Mouse (Mus musculus): ENCODE results near the gene Zscan26. TPM values are rescaled to one million over a fixed set of nuclear protein-coding genes. Genes with fewer than 3 reads are reported as not detected.

Zscan26 gene
- polyA plus RNA-seq, 1 experiment from 2014 or later: 17.3 TPM

GRCm38 (mm10) chr13:21456347-21456746 is 2.8 kb upstream of the Zscan26 start:
- no peak overlapping the region for H3K9ac ChIP-seq (ENCODE audit: low read length)
- H3K4me2 ChIP-seq (replicated peaks; ENCODE audit: low read depth): no peak overlapping the region
- H3K27me3 ChIP-seq (ENCODE audit: control insufficient read depth, insufficient read depth, low read length): no peaks in the 10 kb centered on the region
- WGBS: 6% methylated on average over 4 of the region's 4 CpGs
- H3K4me3 ChIP-seq (ENCODE audit: low read depth, low read length): no peak overlapping the region
- H3K9me3 ChIP-seq (ENCODE audit: control insufficient read depth, low read length): no peaks in the 10 kb centered on the region
- no peak overlapping the region for H3K27ac ChIP-seq (replicated peaks)
- peak; percentile 64 for ATAC-seq (ENCODE audit: low FRiP score, low TSS enrichment)
- no peaks in the 10 kb centered on the region; the same call in 1 of the 2 replicates for H3K4me1 ChIP-seq (replicated peaks; ENCODE audit: control insufficient read depth, insufficient read depth)
- peak; percentile 68 for DNase-seq (ENCODE audit: low spot score)
- TF ChIP-seq CTCF (IDR thresholded peaks at IDR 0.05; ENCODE audit: low read depth): no peak
- no peak for TF ChIP-seq EP300 (optimal IDR thresholded peaks at IDR 0.05)
- no peaks in the 10 kb centered on the region for H3K36me3 ChIP-seq (ENCODE audit: control insufficient read depth, insufficient read depth, low read length)

GRCm38 (mm10) chr13:21454133-21454532 is 603 bp upstream of the Zscan26 start:
- ATAC-seq (ENCODE audit: low FRiP score, low TSS enrichment) (0 out of 2 replicates have a peak, but pooled peaks have one; percentile 44), DNase-seq (ENCODE audit: low spot score) (no peak)
- H3K27ac ChIP-seq (replicated peaks): no peak overlapping the region
- no peaks in the 10 kb centered on the region for H3K36me3 ChIP-seq (ENCODE audit: control insufficient read depth, insufficient read depth, low read length)
- H3K9ac ChIP-seq (ENCODE audit: low read length): no peak overlapping the region
- H3K4me1 ChIP-seq (replicated peaks; ENCODE audit: control insufficient read depth, insufficient read depth): no peaks in the 10 kb centered on the region; the same call in 1 of the 2 replicates
- H3K4me2 ChIP-seq (replicated peaks; ENCODE audit: low read depth): no peak overlapping the region
- 43% methylated on average over 3 of the region's 3 CpGs for WGBS
- H3K4me3 ChIP-seq (ENCODE audit: low read depth, low read length): no peak overlapping the region
- no peaks in the 10 kb centered on the region for H3K27me3 ChIP-seq (ENCODE audit: control insufficient read depth, insufficient read depth, low read length)
- no peak for TF ChIP-seq EP300 (optimal IDR thresholded peaks at IDR 0.05)
- no peak for TF ChIP-seq CTCF (IDR thresholded peaks at IDR 0.05; ENCODE audit: low read depth)
- no peaks in the 10 kb centered on the region for H3K9me3 ChIP-seq (ENCODE audit: control insufficient read depth, low read length)

- Histone ChIP-seq H3K27ac (replicated peaks) (peak overlapping the region; percentile 87), H3K36me3 (ENCODE audit: control insufficient read depth, insufficient read depth, low read length) (no peaks in the 10 kb centered on the region), H3K4me1 (replicated peaks; ENCODE audit: control insufficient read depth, insufficient read depth) (no peaks in the 10 kb centered on the region; the same call in 1 of the 2 replicates), H3K9ac (ENCODE audit: low read length) (peak overlapping the region; percentile 70), H3K27me3 (ENCODE audit: control insufficient read depth, insufficient read depth, low read length) (no peaks in the 10 kb centered on the region), H3K4me2 (replicated peaks; ENCODE audit: low read depth) (peak overlapping the region; percentile 55), H3K9me3 (ENCODE audit: control insufficient read depth, low read length) (no peaks in the 10 kb centered on the region), H3K4me3 (ENCODE audit: low read depth, low read length) (peak overlapping the region; percentile 63)
- TF ChIP-seq CTCF (IDR thresholded peaks at IDR 0.05; ENCODE audit: low read depth): no peak
- no peak for TF ChIP-seq EP300 (optimal IDR thresholded peaks at IDR 0.05)
- WGBS: 2% methylated on average over 13 of the region's 13 CpGs
- ATAC-seq (ENCODE audit: low FRiP score, low TSS enrichment) (no peak), DNase-seq (ENCODE audit: low spot score) (no peak)
Measured at GRCm38 (mm10) chr13:21453042-21453441, 488 bp downstream of the Zscan26 start.

GRCm38 (mm10) chr13:21447856-21448614 is 5.5 kb downstream of the Zscan26 start:
- TF ChIP-seq CTCF (IDR thresholded peaks at IDR 0.05; ENCODE audit: low read depth) (no peak), EP300 (optimal IDR thresholded peaks at IDR 0.05) (no peak)
- Histone ChIP-seq H3K9me3 (ENCODE audit: control insufficient read depth, low read length) (no peaks in the 10 kb centered on the region), H3K36me3 (ENCODE audit: control insufficient read depth, insufficient read depth, low read length) (peaks cover 6% of the 10 kb centered on the region), H3K27me3 (ENCODE audit: control insufficient read depth, insufficient read depth, low read length) (no peaks in the 10 kb centered on the region), H3K27ac (replicated peaks) (no peak overlapping the region), H3K4me2 (replicated peaks; ENCODE audit: low read depth) (no peak overlapping the region), H3K4me3 (ENCODE audit: low read depth, low read length) (no peak overlapping the region), H3K9ac (ENCODE audit: low read length) (no peak overlapping the region), H3K4me1 (replicated peaks; ENCODE audit: control insufficient read depth, insufficient read depth) (no peaks in the 10 kb centered on the region; the same call in 1 of the 2 replicates)
- DNase-seq (ENCODE audit: low spot score) (peak; percentile 55), ATAC-seq (ENCODE audit: low FRiP score, low TSS enrichment) (peak; percentile 41; the same call in 1 of the 2 replicates)
- 67% methylated on average over 16 of the region's 16 CpGs for WGBS

- Histone ChIP-seq H3K9ac (ENCODE audit: low read length) (no peak overlapping the region), H3K4me2 (replicated peaks; ENCODE audit: low read depth) (no peak overlapping the region), H3K9me3 (ENCODE audit: control insufficient read depth, low read length) (no peaks in the 10 kb centered on the region), H3K27ac (replicated peaks) (no peak overlapping the region), H3K4me3 (ENCODE audit: low read depth, low read length) (no peak overlapping the region), H3K4me1 (replicated peaks; ENCODE audit: control insufficient read depth, insufficient read depth) (no peaks in the 10 kb centered on the region), H3K27me3 (ENCODE audit: control insufficient read depth, insufficient read depth, low read length) (no peaks in the 10 kb centered on the region), H3K36me3 (ENCODE audit: control insufficient read depth, insufficient read depth, low read length) (peaks cover 6% of the 10 kb centered on the region)
- no peak for TF ChIP-seq CTCF (IDR thresholded peaks at IDR 0.05; ENCODE audit: low read depth)
- TF ChIP-seq EP300 (optimal IDR thresholded peaks at IDR 0.05): no peak
- ATAC-seq (ENCODE audit: low FRiP score, low TSS enrichment) (no peak), DNase-seq (ENCODE audit: low spot score) (no peak)
- 82% methylated on average over 9 of the region's 9 CpGs for WGBS
Measured at GRCm38 (mm10) chr13:21446796-21447195, 6.7 kb downstream of the Zscan26 start.

- TF ChIP-seq EP300 (optimal IDR thresholded peaks at IDR 0.05): no peak
- no peak for TF ChIP-seq CTCF (IDR thresholded peaks at IDR 0.05; ENCODE audit: low read depth)
- peak overlapping the region; percentile 55 for H3K4me3 ChIP-seq (ENCODE audit: low read depth, low read length)
- peak overlapping the region; percentile 82 for H3K27ac ChIP-seq (replicated peaks)
- H3K4me1 ChIP-seq (replicated peaks; ENCODE audit: control insufficient read depth, insufficient read depth): no peaks in the 10 kb centered on the region
- H3K27me3 ChIP-seq (ENCODE audit: control insufficient read depth, insufficient read depth, low read length): no peaks in the 10 kb centered on the region
- 17% methylated on average over 10 of the region's 10 CpGs for WGBS
- DNase-seq (ENCODE audit: low spot score): no peak
- no peak for ATAC-seq (ENCODE audit: low FRiP score, low TSS enrichment)
- H3K9me3 ChIP-seq (ENCODE audit: control insufficient read depth, low read length): no peaks in the 10 kb centered on the region
- H3K36me3 ChIP-seq (ENCODE audit: control insufficient read depth, insufficient read depth, low read length): peaks cover 6% of the 10 kb centered on the region
- H3K9ac ChIP-seq (ENCODE audit: low read length): peak overlapping the region; percentile 68
- H3K4me2 ChIP-seq (replicated peaks; ENCODE audit: low read depth): peak overlapping the region; percentile 90
Measured at GRCm38 (mm10) chr13:21441207-21441572, 12.3 kb downstream of the Zscan26 start.
